Mouse (Mus musculus): ENCODE measurements around the gene Tmem186.

- TF ChIP-seq POLR2A (IDR thresholded peaks at IDR 0.05; ENCODE audit: insufficient read depth, low read depth, low read length) (no peak), CTCF (IDR thresholded peaks at IDR 0.05; ENCODE audit: insufficient read depth, low read depth, low read length) (no peak)
Measured at GRCm38 (mm10) chr16:8631428-8631827, 6.1 kb downstream of the Tmem186 start.
